Mouse (Mus musculus) cerebellum, adult 9-11 months (tissue): ENCODE data around the gene Rab3gap2.

Source experiments
- DNase-seq: peaks from one replicate; pipeline ENCODE4 v3.0.0; 2022

Rab3gap2 gene

DNA sequence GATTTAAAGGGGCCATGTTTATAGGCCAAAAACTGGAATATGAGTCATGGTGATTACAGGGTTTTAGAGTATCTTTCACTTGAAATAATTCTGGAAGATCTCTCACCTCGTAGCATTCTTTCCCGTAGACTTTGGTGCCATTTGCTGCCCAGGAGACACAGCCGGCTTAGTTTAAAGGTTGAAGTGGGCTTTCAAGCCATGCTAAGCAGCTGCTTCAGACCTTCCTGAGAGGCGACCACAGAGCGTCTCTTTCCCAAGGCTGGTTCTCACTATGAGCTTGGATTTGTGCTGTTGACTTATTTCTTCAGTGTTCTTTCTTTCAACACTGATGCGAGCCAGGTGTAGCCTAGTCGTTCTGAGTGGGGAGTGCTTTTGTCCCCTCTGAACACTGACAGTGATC lies 23.8 kb downstream of the Rab3gap2 start:
- DNase-seq, result no peak

DNA sequence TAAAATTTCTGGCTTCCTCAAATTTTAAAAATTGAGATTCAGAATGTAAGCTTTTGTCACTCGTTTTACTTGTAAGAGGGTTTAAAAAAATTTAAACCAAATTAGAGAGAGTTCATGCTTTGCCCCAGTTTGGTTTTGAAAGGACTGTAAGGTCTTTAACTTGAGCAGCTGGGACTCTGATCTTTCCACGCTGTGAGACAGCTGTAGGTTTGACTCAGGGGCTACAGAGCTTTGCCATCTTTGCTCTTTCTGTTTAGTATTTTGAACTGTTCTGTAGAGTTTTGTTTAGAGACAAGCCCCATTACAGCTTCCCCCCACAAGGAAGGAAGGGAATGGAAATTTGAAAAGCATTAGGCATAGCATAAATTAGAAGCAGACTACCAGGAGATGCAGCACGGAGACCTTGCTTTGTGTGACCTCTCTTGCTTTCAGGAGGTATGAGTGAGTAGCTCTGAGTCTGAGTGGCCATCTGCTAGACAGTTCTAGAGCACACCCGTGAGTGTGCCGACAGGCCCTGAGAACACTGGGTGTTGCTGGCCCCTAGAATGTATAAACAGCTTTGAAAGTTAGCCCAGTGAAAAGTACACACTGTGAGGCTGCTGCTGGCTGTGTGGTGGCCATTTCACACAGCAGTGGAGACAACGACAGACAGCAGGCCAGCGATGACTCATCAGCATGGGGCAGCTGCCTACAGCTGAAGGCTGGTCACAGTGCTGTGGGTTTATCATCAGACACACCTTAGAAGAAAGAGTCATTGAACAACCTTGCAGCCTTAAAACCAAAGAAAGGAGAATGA lies 25.7 kb downstream of the Rab3gap2 start:
- DNase-seq, result no peak

DNA sequence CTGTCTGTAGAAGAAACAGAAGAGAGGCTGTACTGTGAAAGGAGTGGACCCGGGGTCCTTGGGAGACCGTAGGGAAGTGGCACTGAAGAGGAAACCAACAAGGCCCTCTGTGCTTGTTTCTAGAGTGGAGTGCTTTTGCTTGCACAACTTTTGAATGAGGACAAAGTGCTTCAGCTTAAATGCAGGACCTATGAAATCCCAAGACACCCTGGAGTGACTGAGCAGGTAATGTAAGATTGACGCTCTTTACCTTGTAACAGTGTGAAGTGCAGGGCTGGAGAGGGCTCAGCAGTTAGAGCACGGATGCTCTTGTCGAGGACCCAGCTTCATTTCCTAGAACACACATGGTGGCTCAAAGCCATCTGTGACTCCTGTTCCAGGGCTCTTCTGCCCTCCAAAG lies 31.9 kb downstream of the Rab3gap2 start:
- DNase-seq, result no peak

DNA sequence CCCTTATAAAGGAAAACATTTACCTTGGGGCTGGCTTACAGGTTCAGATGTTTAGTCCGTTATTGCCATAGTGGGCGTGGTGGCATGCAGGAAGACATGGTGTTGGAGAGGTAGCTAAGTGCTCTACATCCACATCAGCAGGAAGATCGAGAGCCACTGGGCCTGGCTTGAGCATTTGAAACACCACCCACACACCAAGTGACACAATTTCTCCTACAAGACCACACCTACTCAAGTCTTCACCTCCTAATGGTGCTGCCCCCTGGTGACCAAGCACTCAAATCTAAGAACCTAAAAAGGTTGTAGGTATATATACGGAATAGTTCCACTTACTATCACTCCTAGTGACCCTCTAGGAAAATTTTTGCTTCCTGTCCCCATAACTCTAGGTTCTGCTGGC lies 32.6 kb downstream of the Rab3gap2 start:
- no peak for DNase-seq

DNA sequence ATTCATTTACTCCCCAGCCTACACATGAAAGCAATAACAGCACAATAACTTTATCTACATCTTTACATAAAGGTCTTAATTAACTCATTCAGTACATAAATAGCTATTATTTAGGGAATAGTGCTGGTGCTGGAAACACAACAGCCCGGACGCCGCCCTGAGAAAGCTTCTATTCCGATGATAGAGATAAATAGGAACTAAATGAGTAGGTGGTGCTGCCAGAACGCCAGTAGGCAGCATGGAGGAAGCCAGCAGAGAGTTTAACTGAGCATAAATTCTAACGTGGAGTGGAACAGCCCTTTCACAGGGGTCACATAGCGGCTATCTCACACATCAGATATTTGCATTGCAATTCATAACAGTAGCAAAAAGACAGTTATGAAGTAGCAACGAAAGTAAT lies 39.1 kb downstream of the Rab3gap2 start:
- no peak for DNase-seq

DNA sequence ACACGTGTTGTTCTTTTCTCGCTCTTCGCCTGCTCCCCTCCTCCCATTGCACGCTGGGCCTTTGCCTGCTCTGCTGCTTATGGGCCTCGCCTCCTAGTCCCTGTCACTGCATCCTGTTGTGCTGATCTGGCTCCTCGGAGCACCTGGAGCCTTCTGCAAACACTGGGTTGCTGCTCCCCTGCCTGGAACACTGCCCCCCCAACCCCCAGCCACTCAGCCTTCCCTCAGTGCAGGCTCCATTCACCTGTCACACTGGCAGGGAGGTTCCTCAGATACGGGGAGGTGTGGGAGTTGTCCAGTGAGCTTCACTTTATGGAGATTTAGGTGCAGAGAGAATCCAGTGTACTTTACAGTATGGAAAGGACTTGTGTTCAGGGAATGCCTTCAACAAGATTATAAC lies 41.5 kb downstream of the Rab3gap2 start:
- DNase-seq, result no peak

DNA sequence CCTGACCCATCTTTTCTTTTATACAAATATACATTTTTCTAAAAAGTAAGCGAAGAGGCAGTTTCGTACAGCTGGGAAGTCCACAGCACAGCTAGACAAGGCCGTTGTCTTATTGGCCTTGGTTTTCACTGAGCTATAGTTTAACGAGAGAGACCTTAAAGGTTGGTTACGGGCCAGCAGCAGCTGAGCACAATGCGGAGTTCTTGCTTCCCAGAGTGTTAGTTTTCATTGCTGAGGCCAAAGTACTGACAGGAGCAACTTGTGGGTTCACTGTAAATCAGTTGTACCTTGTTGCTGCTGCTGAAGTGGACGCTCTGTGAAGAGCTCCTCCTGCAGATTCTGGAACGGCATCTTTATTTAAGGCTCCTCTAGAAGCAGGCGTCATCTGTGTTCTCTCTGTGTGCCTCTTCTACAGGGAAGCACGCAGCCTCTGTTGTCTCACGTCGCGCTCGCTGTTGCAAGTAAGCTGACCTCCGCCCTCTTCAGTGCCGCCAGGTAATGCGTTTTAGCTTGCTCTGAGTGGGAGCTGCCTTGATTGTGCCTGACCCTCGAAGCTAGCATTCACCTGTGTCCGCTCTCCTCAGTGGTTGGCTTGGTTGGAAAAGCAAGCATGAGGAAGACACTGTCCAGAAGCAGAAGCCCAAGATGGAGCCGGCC lies 43.6 kb downstream of the Rab3gap2 start:
- no peak for DNase-seq

DNA sequence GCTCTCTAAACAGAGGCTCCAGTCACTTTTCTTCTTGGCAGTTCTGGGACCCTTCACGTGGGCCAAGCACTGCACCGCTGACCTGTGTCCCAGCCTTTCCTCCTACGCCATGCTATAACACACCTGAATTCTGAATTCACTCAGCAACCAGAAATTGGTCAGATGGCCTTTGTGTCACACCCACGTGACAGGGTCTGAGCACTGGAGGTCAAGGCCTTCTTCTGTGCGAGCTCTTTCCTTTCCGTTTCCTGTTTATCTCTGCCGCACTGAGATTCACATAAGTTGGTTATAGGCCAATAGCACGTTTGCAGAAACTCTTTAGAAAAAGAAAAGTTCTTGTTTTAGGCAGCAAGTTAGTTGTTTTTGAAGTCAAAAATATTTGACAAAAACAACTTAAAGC lies 44.8 kb downstream of the Rab3gap2 start:
- DNase-seq, result no peak

DNA sequence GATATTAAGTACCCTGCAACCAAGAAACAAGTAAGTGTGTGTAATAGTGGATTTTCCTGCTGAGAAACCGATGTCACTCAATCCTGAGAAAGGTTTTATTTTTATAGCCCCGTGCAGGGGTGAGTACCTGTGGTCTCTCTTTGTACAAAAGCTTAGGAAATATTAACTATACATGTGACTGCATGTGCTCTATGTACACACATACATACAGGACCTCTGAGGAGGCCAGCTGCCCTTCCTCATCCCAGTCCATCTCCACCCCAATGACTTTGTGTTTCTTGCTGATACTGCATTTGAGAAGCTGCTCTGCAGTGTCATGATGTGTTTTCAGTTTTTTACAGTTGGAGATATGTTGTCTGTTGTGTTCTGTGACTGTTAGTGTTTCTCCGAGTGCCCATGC lies 48.4 kb downstream of the Rab3gap2 start:
- DNase-seq, result no peak

DNA sequence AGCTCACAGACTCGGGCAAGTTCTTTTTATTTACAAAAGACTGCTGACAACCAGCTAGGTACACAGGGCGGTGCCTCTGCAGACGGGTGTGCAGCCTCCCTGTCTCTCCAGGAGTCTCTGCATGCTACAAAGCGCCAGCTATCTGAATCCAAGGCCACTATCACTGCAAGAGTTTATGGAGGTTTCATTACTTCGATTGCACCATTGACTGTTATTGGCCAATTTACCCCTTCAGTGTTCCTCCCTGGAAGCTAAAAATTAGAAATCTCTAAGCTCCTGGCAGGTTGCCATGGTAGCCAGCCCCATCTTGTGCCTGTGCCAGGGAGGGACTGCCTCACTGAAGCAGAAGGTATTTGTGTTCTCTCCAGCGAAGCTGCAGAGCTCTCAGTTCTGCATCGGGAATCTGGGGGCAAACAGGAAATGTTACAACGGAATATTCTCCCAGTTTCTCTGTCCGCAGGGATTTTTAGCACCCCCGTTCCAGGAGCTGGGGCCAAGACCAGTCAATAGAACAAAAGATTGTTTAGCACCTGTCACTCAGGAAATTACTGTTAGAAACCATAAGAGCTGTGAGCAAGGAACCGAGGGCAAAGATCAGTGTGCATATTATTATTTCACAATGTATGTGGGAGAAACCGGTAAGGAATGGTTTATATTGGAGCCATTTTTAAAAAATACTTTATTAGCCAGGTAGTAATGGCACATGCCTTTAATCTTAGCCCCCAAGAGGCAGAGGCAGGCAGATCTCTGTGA lies 49.4 kb downstream of the Rab3gap2 start:
- DNase-seq, result peak; percentile 19

DNA sequence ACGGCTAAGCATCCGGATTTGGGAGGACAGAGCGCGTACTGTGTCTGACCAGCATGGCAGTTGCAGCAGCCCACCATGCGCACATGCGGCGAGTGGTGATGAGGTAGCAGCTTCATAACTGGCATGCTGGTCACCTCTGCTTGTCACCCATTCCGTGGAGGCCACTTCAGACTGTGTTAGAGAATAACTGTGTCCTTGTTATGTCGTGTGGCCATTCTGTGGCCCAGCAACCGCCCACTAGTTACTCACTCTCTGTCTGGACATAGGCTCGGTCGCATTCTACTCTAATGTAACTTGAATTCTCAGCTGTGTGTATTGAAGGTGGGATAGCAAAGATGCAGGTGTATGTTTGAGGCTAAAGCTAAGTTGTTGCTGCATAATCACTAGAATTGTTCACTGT lies 51.4 kb downstream of the Rab3gap2 start:
- DNase-seq, result no peak

DNA sequence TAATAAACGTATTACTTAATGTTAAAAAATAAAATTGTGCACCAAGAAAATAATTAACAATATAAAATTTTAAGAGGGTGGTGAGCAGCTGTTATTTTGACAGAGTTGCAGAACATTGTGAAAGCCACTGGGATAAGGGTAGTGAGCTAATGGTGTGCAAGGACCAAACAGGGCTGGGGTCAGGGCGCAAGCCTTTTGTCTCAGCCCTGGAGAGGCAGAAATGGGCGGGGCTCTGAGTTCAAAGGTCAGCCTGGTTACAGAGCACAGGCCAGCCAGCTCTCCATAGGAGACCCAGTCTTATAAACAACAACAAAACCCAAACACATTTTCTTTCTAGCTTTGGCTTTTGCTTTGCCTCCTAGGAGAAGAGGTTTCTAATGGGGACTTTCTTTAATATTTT lies 52.8 kb downstream of the Rab3gap2 start:
- DNase-seq, result no peak

DNA sequence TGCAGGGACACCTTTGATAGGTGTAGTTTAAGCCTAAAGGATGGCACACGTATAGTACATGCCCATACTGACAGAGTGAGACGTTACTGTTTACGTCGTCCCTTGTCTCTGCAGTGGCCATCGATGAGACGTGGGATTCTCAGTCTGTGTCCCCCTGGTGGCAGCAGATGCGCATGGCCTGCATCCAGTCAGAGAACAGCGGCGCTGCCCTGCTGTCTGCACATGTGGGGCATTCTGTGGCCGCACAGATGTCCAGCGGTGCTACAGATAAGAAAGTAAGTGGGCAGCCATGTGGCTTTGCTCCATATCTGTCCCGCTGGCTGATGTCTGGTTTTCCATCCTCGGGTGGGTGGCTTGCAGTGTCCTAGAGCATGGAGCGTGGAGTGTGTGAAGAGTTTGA lies 58.6 kb downstream of the Rab3gap2 start:
- DNase-seq, result no peak

DNA sequence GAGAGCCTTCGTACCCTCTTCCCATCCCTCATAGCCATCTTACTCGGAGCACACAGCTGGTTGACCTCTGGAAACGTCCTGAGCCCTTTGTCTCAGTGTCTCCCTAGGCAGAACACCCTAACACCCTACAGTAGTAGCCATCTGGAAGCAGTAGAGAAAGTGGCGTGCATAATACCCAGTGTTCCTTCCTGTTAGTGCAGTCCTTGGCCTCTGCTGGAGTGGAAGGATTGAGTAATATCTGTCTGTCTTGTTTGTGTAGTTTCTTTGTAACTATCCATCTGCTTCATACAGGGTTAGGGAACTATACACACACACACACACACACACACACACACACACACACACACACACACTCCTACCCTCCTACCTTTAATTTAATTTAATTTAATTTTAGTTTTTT lies 64.8 kb downstream of the Rab3gap2 start:
- no peak for DNase-seq

DNA sequence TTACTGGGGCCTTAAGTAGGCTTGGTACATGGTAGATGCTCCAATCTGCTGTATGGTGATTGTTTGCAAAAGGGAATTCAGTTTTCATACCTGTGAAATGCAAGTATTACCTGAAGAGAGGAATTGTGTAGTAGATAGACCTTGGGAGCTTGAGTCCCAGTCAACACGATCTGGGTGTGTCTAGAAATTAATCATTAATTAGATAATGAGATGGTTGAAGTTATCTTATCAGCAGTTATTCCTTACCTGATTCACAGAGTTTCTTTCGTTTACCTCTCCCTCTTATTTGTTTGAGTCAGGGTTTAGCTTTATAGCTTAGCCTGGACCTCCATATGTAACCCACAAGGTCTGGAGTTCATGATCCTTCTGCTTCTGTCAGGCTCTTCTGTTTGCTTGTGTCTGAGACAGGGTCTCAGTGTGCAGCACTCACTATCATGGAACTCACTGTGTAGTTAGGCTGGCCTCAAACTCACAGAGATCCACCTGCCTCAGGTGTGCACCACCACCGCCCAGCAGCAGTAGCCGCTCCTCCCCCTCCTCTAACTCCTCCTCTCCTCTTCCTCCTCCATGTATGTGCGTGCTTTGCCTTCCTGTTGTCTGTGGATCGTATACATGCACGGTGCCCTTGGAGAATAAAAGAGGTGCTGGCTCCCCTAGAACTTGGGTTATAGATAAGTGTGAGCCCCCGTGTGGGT lies 66.6 kb downstream of the Rab3gap2 start:
- DNase-seq, result no peak

DNA sequence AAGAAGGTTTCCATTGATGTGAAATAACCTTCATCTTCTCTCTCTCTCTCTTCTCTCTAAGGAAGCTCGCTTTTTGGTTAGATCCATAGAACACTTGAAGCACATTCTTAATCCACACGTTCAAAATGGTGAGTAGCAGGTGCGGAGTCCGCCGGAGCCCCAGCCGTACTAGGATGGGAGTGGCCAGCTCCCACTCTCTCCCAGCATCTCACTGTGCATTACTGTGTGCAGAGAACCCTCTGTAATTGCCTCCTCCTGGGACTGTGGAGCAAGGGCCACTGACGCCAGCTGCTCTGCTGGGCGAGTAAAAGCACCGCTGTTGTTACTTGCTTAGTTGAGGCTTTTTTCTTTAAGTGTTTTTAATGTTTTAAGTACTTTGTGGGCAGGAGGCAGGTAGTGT lies 67.5 kb downstream of the Rab3gap2 start:
- no peak for DNase-seq

DNA sequence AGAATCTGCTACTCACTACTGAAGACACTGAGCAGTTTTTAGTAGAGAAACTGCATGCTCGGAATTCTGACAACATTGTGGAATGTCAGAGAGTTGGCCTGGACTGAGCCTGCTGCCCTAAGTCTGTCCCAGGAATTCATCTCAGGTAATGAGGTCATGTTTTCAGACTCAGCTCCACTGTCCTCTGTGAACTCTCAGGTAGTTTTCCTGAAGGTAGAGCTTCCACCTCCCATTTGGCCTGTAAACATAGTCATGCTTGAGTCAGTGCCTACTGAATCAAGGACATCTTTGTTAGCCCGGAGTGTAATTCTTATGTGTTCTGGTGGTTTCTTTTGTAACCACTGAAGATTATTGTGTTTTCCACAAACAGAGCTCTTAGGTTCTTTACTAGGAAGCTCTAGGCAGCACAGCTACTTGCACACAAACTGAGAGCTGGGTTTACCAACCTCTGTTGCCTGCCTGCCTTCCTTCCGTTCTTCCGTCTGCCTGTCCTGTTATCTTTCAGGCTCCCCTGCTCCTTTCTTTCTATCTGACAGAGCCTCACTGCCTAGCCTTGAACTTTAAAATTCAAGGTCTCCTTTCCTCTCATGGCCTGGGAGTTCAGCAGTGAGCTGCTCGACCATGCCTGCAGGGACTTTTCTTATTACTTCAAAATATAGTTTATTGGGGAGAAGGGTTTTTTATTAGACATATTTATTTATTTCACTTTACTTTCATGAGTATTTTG lies 71.1 kb downstream of the Rab3gap2 start:
- no peak for DNase-seq

DNA sequence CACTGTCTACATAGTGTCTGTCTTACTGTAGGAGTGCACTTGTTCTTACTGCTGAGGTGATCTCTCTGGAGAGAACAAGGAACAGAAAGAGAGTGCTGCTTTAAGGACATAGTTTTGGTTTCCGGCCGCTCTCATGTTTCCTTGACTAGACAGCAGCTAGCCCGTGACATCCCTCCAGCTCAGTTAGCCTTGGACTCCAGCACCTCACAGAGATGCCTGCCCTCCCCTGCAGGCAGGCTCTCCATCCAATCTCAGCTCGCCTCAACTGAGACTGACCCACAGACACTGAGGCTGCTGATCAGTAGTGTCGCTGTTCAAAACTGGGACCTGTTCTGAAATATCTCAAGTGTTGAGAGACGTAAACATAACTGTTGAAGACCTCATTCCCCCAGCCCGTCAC lies 72.1 kb downstream of the Rab3gap2 start:
- DNase-seq, result no peak

DNA sequence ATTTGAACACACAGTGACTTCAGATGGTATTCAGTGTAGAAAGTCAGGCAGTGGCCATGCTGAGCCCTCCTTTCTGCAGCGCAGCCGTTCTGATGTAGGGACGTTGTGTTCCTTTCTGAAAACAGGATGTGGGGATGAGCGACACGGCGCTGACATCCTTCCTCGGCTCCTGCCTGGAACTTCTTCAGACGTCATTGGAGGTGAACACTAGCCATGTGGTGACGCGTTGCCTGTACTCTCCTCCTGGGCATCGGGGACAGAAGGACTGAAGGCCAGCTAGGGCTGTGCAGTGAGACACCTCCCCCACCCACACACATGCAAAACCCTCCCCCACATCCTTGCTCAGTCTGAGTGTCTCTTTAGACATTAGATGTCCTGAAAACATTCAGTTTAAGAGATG lies 73.1 kb downstream of the Rab3gap2 start:
- no peak for DNase-seq

DNA sequence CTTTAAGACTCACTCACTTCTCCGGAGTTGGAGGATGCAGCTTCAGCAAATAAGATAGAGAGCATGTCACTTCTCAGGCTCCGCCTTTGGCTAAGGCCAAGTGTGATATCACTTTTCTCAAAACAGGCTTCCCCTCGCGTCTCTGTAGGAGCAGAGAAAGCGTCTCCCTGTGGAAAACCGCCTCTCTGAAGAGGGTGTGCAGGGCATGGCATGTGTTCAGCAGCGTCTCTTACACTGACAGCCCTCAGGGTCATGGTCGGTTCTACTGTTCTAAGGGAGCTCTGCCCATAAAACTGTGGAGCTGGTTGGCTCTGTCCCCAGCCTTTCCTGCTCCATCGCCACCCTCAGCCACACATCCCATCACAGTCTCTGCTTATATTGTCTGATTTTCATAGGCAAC lies 75.4 kb downstream of the Rab3gap2 start:
- DNase-seq, result no peak

DNA sequence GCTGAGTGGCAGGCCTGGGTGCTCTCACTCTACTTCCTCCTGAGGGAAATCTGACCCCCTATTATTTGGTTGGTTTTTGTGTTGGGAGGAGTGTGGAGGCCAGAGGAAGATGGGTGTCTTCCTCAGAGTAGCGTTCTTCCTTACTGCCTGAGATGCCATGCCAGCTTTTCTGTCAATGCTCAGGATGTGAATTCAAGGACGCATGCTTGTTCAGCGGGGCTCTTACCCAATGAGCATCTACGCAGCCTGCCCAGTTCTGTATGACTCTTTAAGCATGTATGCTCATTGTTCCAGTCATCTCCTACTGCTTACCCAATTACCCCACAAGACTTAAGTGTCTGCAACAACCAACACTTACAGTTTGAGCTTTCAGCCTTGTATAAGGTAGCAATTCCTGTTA lies 76.7 kb downstream of the Rab3gap2 start:
- DNase-seq, result no peak

DNA sequence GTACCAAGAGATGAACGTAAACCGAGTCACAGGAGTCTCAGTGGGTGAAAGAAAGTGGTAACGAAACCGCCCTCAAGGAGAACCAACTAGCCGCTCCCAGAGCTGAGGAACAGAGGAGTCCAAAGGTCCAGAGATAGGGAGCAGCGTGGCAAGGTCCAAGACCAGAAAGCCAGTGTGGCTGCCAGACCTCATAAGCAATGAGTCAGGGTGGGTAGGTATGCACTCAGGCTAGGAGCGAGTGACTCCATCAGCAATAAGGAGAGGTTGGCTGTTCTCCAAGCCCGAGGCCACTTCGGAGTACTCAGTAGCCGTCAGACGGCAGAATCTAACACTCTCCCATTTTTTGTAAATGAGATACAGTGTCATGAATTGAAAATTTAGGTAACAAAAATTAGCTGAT lies 78.9 kb downstream of the Rab3gap2 start:
- no peak for DNase-seq

DNA sequence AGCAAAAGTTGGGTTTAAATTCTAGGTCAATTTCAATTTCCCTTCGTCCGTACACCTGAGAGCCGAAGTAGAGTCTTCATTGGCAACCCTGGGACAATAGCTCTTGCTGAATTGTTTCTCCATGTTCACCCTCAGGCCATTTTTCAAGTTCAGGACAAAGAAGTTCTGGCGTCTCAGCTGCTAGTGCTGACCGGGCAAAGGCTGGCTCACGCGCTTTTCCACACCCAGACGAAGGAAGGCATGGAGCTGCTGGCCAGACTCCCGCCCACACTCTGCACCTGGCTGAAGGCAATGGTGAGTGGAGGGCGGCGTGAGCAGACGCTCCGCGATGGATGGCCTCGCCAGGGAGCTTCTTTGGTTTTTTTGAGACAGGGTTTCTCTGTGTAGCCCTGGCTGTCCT lies 79.3 kb downstream of the Rab3gap2 start:
- no peak for DNase-seq
